Mouse (Mus musculus) heart, adult 8-10 months (tissue): ENCODE measurements at regions not wholly inside any gene's neighbourhood (a gene's known extent, or its start where the extent isn't known, plus 50 kb on each side); places are given as distances from the start of the nearest gene placed in this dataset.

Experiments
- DNase-seq: peaks from one replicate; pipeline ENCODE4 v3.0.0; 2022; ENCODE audit warnings: low spot score

GRCm38 (mm10) chr6:66012675-66013074 is 60.3 kb downstream of the 4930544G11Rik start:
- DNase-seq, result no peak

GRCm38 (mm10) chr6:66023531-66023930 is 71.1 kb downstream of the 4930544G11Rik start:
- DNase-seq, result no peak

GRCm38 (mm10) chr6:66036789-66037188 is 84.4 kb downstream of the 4930544G11Rik start:
- DNase-seq, result no peak

- DNase-seq, result no peak
These were observed 99.4 kb downstream of the 4930544G11Rik start for GRCm38 (mm10) chr6:66051852-66052251.

- no peak for DNase-seq
These were observed 100.0 kb downstream of the 4930544G11Rik start for GRCm38 (mm10) chr6:66052386-66052785.

GRCm38 (mm10) chr6:66053197-66053596 is 100.8 kb downstream of the 4930544G11Rik start:
- DNase-seq, result no peak

GRCm38 (mm10) chr6:66068874-66069273 is 116.5 kb downstream of the 4930544G11Rik start:
- no peak for DNase-seq

GRCm38 (mm10) chr6:66077445-66077844 is 125.0 kb downstream of the 4930544G11Rik start:
- DNase-seq, result no peak

GRCm38 (mm10) chr6:66078769-66079168 is 126.4 kb downstream of the 4930544G11Rik start:
- DNase-seq, result no peak

- DNase-seq, result no peak
These were observed 149.2 kb downstream of the 4930544G11Rik start for GRCm38 (mm10) chr6:66101555-66102071.

- no peak for DNase-seq
These were observed 162.0 kb downstream of the 4930544G11Rik start for GRCm38 (mm10) chr6:66114366-66114765.

GRCm38 (mm10) chr6:66121479-66122183 is 169.2 kb downstream of the 4930544G11Rik start:
- DNase-seq, result no peak

GRCm38 (mm10) chr6:66124292-66124691 is 171.9 kb downstream of the 4930544G11Rik start:
- no peak for DNase-seq

GRCm38 (mm10) chr6:66151786-66152185 is 199.4 kb downstream of the 4930544G11Rik start:
- no peak for DNase-seq

- no peak for DNase-seq
These were observed 202.4 kb downstream of the 4930544G11Rik start for GRCm38 (mm10) chr6:66154831-66155230.

- DNase-seq, result no peak
These were observed 208.4 kb downstream of the 4930544G11Rik start for GRCm38 (mm10) chr6:66160805-66161204.

- DNase-seq, result no peak
These were observed 216.5 kb downstream of the 4930544G11Rik start for GRCm38 (mm10) chr6:66168913-66169312.

GRCm38 (mm10) chr6:66197990-66198389 is 245.6 kb downstream of the 4930544G11Rik start:
- DNase-seq, result no peak

GRCm38 (mm10) chr6:66200136-66200790 is 247.9 kb downstream of the 4930544G11Rik start:
- no peak for DNase-seq

- DNase-seq, result no peak
These were observed 254.0 kb downstream of the 4930544G11Rik start for GRCm38 (mm10) chr6:66206197-66206925.

GRCm38 (mm10) chr6:66217543-66217942 is 265.1 kb downstream of the 4930544G11Rik start:
- no peak for DNase-seq

- no peak for DNase-seq
These were observed 271.9 kb downstream of the 4930544G11Rik start for GRCm38 (mm10) chr6:66224164-66224903.
